Mouse (Mus musculus): Measurements from ENCODE around the gene Dnah6.

- TF ChIP-seq CTCF (IDR thresholded peaks at IDR 0.05; ENCODE audit: low read depth, low read length): no peak
- TF ChIP-seq POLR2AphosphoS5 (IDR thresholded peaks at IDR 0.05; ENCODE audit: insufficient replicate concordance, low read depth, low read length): no peak
- TF ChIP-seq GATA1 (IDR thresholded peaks at IDR 0.05; ENCODE audit: borderline replicate concordance, low read length): no peak
- TF ChIP-seq GATA2 (IDR thresholded peaks at IDR 0.05; ENCODE audit: borderline replicate concordance, low read depth, low read length): no peak
- TF ChIP-seq TAL1 (conservative IDR thresholded peaks at IDR 0.05; ENCODE audit: low read depth, low read length): no peak
Measured at GRCm38 (mm10) chr6:73246821-73247220, 25.4 kb upstream of the Dnah6 start.

Data from G1E (cell line).